Mouse (Mus musculus) limb, embryonic 10.5 days (tissue): ENCODE data around the gene Tpra1. TPM values are rescaled to one million over a fixed set of nuclear protein-coding genes. Genes with fewer than 3 reads are reported as not detected.

Source experiments
- DNase-seq: peaks from one replicate; pipeline ENCODE4 v3.0.0-alpha.2; 2017; ENCODE audit warnings: low spot score
- H3K27ac ChIP-seq: fragments of 300-500 bp; sonication (generic); 2 replicates; pipeline ENCODE4 v1.5.1; 2016; ENCODE audit warnings: mild to moderate bottlenecking
- H3K27me3 ChIP-seq: fragments of 300-500 bp; sonication (generic); 2 replicates; pipeline ENCODE4 v1.6.1; 2016; ENCODE audit warnings: low read depth, mild to moderate bottlenecking; ENCODE audit not compliant: poor library complexity, severe bottlenecking
- H3K36me3 ChIP-seq: fragments of 300-500 bp; sonication (generic); 2 replicates; pipeline ENCODE4 v1.6.1; 2016; ENCODE audit warnings: mild to moderate bottlenecking, moderate library complexity
- H3K4me1 ChIP-seq: fragments of 300-500 bp; sonication (generic); 2 replicates; pipeline ENCODE4 v1.6.1; 2016
- H3K4me3 ChIP-seq: fragments of 300-500 bp; sonication (generic); 2 replicates; pipeline ENCODE4 v1.5.1; 2016; ENCODE audit warnings: mild to moderate bottlenecking, moderate library complexity
- H3K9me3 ChIP-seq: fragments of 300-500 bp; sonication (generic); replicated peaks from 2 replicates; pipeline ENCODE4 v1.6.1; 2016; ENCODE audit warnings: mild to moderate bottlenecking
- WGBS: fragments of 180-500 bp; shearing (Covaris S2); methylation state at CpG from one replicate; pipeline ENCODE4 v1.1.7; 2016; 5-methylcytosine and 5-hydroxymethylcytosine counted together
- polyA plus RNA-seq: library from polyadenylated mRNA; unstranded; fragments of >200 nt; fragmentation: Nextera tagmentation; extraction: Ambion mirVana; gene quantifications from 2 replicates; pipeline ENCODE4 v1.2.1, GENCODE M21; 2016

The Tpra1 gene
- polyA plus RNA-seq, 1 experiment from 2014 or later: 60.3 TPM

DNA sequence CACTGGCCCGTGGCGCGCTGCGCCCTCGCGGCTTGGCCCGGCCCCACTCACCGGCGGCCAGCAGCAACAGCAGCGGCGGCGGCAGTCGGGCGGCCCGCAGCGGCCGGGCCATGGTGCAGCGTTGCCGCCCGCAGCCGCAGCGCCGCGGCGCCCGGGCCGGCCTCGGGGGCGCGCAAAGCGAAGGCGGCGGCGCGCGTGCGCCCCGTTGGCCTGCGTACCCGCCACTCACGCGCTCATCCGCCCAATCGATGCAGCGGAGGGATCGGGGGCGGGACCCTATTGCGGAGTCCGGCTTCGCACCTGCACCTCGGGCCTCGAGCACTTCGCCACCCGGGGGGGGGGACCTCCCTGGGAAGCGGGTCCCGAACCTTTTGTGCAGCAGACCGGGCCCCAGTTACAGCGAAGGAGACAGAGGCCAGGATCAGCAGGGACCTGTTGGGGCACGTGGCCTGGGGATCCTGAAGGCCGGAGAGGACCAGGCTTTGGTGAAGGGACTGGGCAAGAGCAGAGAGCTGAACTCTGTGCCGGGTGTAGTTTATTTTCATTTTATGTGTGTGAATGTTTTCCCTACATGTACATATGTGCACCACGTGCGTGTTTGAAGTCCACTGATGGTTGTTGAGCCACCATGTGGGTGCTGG is 27.1 kb upstream of the Tpra1 start, which contains the start of gene Podxl2:
Podxl2 (minus strand) TSS at position 177 of the 641 bp plus-strand sequence.
- peak within 1 kb of the TSS; percentile 80 for H3K4me3 ChIP-seq
- peak; percentile 88 for DNase-seq
- H3K27me3 ChIP-seq: peaks cover 40% of the 10 kb centered on the region
- H3K36me3 ChIP-seq: peaks cover 8% of the 10 kb centered on the region; the same call in 1 of the 2 replicates
- 12% methylated on average over 61 of the region's 63 CpGs for WGBS
- no peaks in the 10 kb centered on the region for H3K9me3 ChIP-seq
- peak within 1 kb of the TSS; percentile 87 for H3K27ac ChIP-seq
- peaks cover 25% of the 10 kb centered on the region for H3K4me1 ChIP-seq

DNA sequence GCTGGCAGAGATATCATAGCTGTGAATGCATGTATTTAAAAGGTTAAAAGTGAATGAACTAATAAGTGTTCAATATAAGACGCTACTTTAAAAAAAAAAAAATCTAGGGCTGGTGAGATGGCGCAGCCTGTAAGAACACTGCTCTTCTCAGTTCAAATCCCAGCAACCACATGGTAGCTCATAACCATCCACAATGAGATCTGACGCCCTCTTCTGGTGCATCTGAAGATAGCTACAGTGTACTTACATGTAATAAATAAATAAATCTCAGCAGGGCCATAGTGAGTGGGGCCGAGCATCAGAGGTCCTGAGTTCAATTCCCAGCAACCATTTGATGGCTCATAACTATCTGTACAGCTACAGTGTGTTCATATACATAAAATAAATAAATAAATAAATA is 22.6 kb upstream of the Tpra1 start:
- Histone ChIP-seq H3K9me3 (no peaks in the 10 kb centered on the region), H3K27ac (no peak overlapping the region), H3K4me3 (no peak overlapping the region), H3K36me3 (peaks cover 53% of the 10 kb centered on the region), H3K4me1 (peaks cover 7% of the 10 kb centered on the region; the same call in 1 of the 2 replicates), H3K27me3 (peaks cover 15% of the 10 kb centered on the region)
- WGBS: 70% methylated on average over 4 of the region's 4 CpGs
- DNase-seq: no peak

DNA sequence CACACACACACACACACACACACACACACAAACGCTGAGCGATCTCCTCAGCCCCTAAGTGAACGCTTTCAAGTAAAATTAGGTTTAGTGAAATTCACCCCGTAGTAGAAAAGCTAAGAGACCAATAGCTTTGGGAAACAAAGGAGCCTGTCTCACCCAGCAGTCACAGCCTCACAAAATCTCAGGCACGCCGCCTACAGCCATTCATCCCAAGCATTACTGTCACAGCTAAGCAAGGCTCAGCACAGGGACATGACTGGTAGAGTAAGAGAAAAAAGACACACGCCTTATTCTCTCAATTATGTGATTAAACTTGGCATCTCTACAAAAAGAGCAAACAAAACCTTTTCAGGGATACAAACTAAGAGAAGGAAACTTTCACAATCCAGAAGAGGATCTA is 20.7 kb upstream of the Tpra1 start:
- Histone ChIP-seq H3K9me3 (no peaks in the 10 kb centered on the region), H3K4me1 (no peaks in the 10 kb centered on the region), H3K36me3 (peaks cover 71% of the 10 kb centered on the region), H3K27ac (no peak overlapping the region), H3K4me3 (no peak overlapping the region), H3K27me3 (no peaks in the 10 kb centered on the region)
- no peak for DNase-seq
- 92% methylated on average over 7 of the region's 7 CpGs for WGBS

DNA sequence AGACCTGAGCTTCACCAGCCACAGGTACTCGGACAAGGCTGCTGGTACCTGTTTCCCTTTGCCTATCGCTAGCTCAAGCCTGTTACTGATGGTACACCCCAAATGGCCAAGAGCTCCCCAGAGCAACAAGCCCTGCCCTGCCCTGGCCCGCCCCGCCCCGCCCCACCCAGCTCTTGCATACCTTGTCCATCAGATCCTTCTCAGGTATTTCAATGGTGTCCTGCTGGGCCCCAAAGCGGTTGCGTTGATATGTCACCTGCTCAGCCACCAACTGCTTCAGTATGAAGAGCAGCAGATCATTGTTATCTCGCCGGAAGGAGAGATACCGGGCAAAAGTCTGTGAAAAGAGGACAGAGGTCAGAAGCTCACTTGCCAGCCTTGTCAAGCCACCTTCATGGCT is 17.9 kb upstream of the Tpra1 start:
- Histone ChIP-seq H3K36me3 (peaks cover 93% of the 10 kb centered on the region), H3K4me3 (no peak overlapping the region), H3K9me3 (no peaks in the 10 kb centered on the region), H3K27me3 (no peaks in the 10 kb centered on the region), H3K4me1 (no peaks in the 10 kb centered on the region), H3K27ac (no peak overlapping the region)
- DNase-seq: no peak
- WGBS: 91% methylated on average over 10 of the region's 10 CpGs

DNA sequence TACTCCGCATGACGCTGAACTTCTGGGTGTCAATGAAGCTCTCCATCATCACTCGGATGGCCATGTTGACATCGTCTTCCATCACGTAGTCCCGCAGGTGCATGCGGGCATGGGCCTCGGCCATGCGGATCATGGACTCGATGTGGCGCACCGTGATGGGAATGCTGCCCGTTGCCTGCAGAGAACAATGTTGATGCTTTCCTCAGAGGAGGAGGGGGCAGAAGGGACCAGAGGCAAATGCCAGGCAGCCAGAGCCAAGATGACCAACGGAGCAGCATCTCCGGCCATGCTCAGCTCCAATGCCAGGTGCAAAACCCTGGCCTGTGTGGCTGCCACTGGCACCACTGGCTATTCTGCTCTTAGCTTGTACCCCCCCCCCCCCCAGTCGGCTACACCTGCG is 17.4 kb upstream of the Tpra1 start:
- WGBS: 94% methylated on average over 17 of the region's 17 CpGs
- DNase-seq: no peak
- H3K4me3 ChIP-seq: no peak overlapping the region
- peaks cover 98% of the 10 kb centered on the region for H3K36me3 ChIP-seq
- H3K4me1 ChIP-seq: no peaks in the 10 kb centered on the region
- H3K27me3 ChIP-seq: no peaks in the 10 kb centered on the region
- no peaks in the 10 kb centered on the region for H3K9me3 ChIP-seq
- H3K27ac ChIP-seq: no peak overlapping the region

DNA sequence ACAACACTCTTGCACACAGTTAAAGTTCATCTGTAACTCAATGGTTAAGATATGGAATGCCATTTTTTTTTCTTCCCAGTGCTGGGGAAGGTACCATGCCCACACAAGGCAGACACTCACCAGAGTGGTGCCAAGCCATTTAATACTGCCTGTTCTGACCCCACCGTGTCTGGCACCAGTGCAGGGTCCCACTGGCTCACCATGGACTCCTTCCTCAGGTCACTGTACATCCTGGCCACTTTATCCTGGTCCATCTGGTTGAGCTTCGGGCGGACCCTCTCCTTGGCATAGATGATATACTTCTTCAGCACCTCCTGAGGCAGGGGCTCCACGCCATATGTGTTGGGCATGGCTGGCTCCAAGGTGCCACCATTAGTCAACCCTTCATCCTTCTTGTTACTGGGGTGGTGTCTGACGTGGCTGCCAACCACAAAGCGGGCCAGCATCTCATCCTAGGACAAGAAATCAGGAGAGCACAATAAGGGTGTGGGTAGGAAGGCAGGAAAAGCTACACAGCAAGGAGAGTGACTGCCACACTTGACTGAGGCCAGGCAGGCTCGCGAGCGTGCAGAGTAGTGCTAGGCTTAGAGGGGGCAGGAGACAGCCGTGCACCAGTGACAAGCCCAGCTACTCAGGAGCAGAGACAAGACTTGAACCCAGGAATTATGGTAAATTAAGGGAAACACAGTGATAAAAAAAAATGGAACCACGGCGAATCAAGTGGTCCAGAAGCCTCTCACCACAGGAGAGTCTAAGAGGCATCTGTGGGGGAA is 16.2 kb upstream of the Tpra1 start:
- peaks cover 100% of the 10 kb centered on the region for H3K36me3 ChIP-seq
- no peaks in the 10 kb centered on the region for H3K4me1 ChIP-seq
- DNase-seq: no peak
- H3K9me3 ChIP-seq: no peaks in the 10 kb centered on the region
- no peak overlapping the region for H3K4me3 ChIP-seq
- H3K27me3 ChIP-seq: no peaks in the 10 kb centered on the region
- WGBS: 94% methylated on average over 12 of the region's 12 CpGs
- no peak overlapping the region for H3K27ac ChIP-seq

DNA sequence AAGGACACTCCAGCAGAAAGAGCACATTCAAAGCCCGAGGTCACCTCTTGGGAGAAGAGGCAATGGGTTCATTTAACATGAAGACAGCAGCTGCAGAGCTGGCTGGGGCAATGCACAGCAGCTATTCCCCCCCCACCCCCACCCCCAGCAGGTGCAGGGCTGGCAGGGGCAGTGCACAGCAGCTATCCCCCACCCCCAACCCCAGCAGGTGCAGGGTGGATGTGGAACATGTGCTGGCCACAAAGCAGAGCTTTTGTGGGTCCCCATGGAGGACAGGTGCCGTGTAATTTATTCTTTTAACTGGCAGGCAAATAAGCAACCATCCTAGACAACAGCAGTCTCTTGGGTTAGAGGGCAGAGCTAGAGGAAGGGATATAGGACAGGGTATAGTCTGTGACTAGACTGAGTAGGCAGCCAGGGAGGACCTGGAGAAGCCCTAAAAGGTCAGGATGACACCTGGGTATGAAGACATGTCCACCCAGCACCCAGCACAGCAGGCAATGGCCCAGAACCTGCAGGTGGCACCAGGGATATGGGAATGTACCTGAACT is 15.6 kb upstream of the Tpra1 start:
- Histone ChIP-seq H3K4me1 (no peaks in the 10 kb centered on the region), H3K27ac (no peak overlapping the region), H3K4me3 (no peak overlapping the region), H3K36me3 (peaks cover 100% of the 10 kb centered on the region), H3K9me3 (no peaks in the 10 kb centered on the region), H3K27me3 (no peaks in the 10 kb centered on the region)
- WGBS: 86% methylated on average over 2 of the region's 2 CpGs
- no peak for DNase-seq

DNA sequence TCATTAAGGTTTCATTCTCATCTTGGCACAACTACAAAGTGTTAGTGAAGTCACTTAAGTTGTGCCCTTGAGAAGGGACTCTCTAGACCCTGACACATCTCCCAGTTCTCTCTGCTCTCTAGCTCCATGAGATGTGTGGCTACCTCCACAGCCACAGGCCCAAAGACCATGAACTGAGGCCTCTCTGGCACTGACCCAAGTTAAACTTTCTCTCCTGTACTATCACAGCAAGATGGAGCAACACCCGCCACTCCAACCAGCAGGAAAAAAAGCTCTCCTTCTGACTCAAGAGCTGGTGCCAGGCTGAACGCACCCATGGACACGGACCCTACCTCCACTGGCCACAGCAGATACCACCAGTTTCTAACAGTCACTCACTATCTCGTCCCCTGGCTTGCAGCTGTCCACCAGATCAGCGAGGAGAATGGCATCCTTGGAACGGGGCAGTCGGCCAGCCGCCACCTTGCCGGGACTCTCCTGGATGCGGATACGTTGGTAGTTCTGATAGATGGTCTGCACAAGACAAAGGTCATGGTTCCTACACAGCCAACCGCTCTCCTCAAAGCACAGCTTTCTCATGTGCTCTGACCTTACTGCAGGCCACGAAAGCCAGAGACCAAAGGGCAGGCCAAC is 12.5 kb upstream of the Tpra1 start:
- no peak for DNase-seq
- Histone ChIP-seq H3K27ac (no peak overlapping the region), H3K9me3 (no peaks in the 10 kb centered on the region), H3K27me3 (no peaks in the 10 kb centered on the region), H3K4me3 (no peak overlapping the region), H3K4me1 (no peaks in the 10 kb centered on the region), H3K36me3 (peaks cover 100% of the 10 kb centered on the region)
- 93% methylated on average over 13 of the region's 13 CpGs for WGBS

DNA sequence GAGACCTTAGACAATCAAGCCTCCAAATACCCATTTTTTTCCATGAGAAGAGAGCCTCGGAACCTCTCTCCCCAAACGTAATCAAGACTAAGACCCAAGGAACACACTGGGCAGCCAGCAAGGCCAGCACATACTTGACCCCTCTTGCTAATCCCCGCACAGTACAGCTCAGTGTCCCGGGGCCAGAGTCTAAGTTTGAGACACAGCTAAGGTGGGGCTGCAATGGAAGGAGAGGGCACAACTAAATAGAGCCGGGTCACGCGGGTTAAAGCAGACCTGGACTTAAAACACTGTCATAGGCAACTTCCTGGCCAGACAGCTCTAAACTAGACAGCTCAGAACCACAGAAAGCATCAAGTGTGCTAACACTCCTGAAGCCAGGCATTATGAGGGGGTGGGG is 11.2 kb upstream of the Tpra1 start:
- DNase-seq: no peak
- Histone ChIP-seq H3K27ac (no peak overlapping the region), H3K36me3 (peaks cover 100% of the 10 kb centered on the region), H3K4me3 (no peak overlapping the region), H3K27me3 (no peaks in the 10 kb centered on the region), H3K4me1 (peaks cover 3% of the 10 kb centered on the region; the same call in 1 of the 2 replicates), H3K9me3 (no peaks in the 10 kb centered on the region)
- 94% methylated on average over 7 of the region's 7 CpGs for WGBS

DNA sequence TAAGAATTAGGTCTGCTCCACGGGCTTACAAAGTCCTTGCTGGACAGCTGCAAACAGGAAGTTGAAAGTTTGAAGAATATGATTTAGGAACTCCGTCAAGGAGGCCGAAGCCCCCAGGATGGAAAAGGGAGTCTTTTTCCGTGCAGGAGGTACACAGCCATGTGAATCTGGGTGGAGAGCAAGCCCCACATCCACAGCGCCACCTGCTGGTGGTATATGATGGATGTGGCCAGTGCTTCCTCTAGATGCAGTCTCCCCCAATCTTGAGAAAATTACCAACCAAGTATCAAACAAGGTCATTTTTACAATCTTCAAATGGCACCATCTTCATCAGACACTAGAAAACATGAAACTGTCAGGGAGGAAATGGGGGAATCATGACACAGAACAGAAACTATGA is 8.5 kb upstream of the Tpra1 start:
- DNase-seq: peak; percentile 78
- H3K4me1 ChIP-seq: peaks cover 17% of the 10 kb centered on the region

DNA sequence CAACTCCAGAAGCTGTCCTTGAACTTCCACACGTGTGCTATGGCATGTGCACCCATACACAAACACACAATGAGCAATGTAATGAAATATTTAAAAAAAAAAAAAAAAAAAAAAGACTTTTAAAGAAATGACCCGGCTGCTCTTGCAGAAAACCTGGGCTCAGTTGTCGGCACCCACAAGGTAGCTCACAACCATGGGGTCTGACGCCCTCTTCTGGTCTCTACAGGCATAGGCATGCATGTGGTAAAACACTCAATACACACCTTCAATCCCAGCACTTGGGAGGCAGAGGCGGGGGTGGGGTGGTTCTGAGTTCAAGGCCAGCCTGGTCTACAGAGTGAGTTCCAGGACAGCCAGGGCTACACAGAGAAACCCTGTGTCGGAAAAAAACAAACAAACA is 6.1 kb upstream of the Tpra1 start:
- DNase-seq: no peak
- Histone ChIP-seq H3K27ac (no peak overlapping the region), H3K4me3 (peak overlapping the region; percentile 70; the same call in 1 of the 2 replicates), H3K27me3 (no peaks in the 10 kb centered on the region), H3K4me1 (peaks cover 23% of the 10 kb centered on the region), H3K9me3 (no peaks in the 10 kb centered on the region), H3K36me3 (peaks cover 64% of the 10 kb centered on the region)
- WGBS: 85% methylated on average over 6 of the region's 6 CpGs

More for the DNA sequence above, 8.5 kb upstream of the Tpra1 start:
- 73% methylated on average over 5 of the region's 5 CpGs for WGBS
- peaks cover 88% of the 10 kb centered on the region for H3K36me3 ChIP-seq
- no peak overlapping the region for H3K27ac ChIP-seq
- H3K4me3 ChIP-seq: no peak overlapping the region
- no peaks in the 10 kb centered on the region for H3K9me3 ChIP-seq
- no peaks in the 10 kb centered on the region for H3K27me3 ChIP-seq

DNA sequence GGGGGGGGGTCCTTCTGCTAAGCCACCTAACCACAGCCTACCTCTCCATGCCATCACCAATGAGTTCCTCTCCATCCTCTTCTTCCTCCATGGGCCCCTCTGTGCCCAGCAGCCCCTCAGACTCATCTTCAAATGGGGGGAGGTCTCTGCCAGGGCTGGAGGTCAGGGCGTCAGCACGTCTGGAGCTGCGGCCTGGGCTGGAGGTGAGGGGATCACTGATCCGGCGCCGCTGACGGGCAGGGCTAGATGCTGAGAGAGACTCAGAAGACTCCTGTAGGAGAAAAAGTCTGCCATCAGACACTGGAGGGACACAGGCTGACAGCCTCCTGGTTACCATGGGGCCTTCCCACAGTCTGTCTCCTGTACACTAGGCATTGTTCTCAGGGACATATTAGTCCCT is 4.8 kb upstream of the Tpra1 start:
- no peak for DNase-seq
- H3K9me3 ChIP-seq: no peaks in the 10 kb centered on the region
- 79% methylated on average over 7 of the region's 7 CpGs for WGBS
- peaks cover 51% of the 10 kb centered on the region for H3K36me3 ChIP-seq
- peak overlapping the region; percentile 61 for H3K27ac ChIP-seq
- no peaks in the 10 kb centered on the region for H3K27me3 ChIP-seq
- H3K4me1 ChIP-seq: peaks cover 34% of the 10 kb centered on the region
- H3K4me3 ChIP-seq: peak overlapping the region; percentile 70
